Mouse (Mus musculus) heart, embryonic 13.5 days (tissue): Measurements from ENCODE around the gene Gtf3c1. TPM values are rescaled to one million over a fixed set of nuclear protein-coding genes. Genes with fewer than 3 reads are reported as not detected.
"Not testable (repeated sequence)": the region's sequence is repeated elsewhere in the genome, so short reads cannot be mapped to it uniquely, and the experiment has no call there.

ENCODE experiments used
- ATAC-seq: fragments of 200-750 bp; cut with Nextera tagmentation; 2 replicates; pipeline ENCODE4 v1.8.0; 2017; ENCODE audit warnings: moderate TSS enrichment; ENCODE audit not compliant: insufficient number of reproducible peaks, low FRiP score, low TSS enrichment; ENCODE audit errors: extremely low read depth
- H3K27ac ChIP-seq: fragments of 300-500 bp; sonication (generic); replicated peaks from 2 replicates; pipeline ENCODE4 v1.5.1; 2015; ENCODE audit warnings: moderate library complexity, mild to moderate bottlenecking, inconsistent platforms
- H3K27me3 ChIP-seq: fragments of 300-500 bp; sonication (generic); replicated peaks from 2 replicates; pipeline ENCODE4 v1.6.1; 2015; ENCODE audit warnings: mild to moderate bottlenecking, inconsistent platforms
- H3K36me3 ChIP-seq: fragments of 300-500 bp; sonication (generic); 2 replicates; pipeline ENCODE4 v1.6.1; 2015; ENCODE audit warnings: mild to moderate bottlenecking, inconsistent platforms
- H3K4me1 ChIP-seq: fragments of 300-500 bp; sonication (generic); 2 replicates; pipeline ENCODE4 v1.6.1; 2015; ENCODE audit warnings: inconsistent platforms
- H3K4me2 ChIP-seq: fragments of 300-500 bp; sonication (generic); 2 replicates; pipeline ENCODE4 v1.6.1; 2015; ENCODE audit warnings: inconsistent platforms, mild to moderate bottlenecking, moderate library complexity
- H3K4me3 ChIP-seq: fragments of 300-500 bp; sonication (generic); 2 replicates; pipeline ENCODE4 v1.5.1; 2015; ENCODE audit warnings: moderate library complexity, mild to moderate bottlenecking, inconsistent platforms
- H3K9ac ChIP-seq: fragments of 300-500 bp; sonication (generic); 2 replicates; pipeline ENCODE4 v1.6.1; 2015; ENCODE audit warnings: inconsistent platforms, mild to moderate bottlenecking, moderate library complexity
- H3K9me3 ChIP-seq: fragments of 300-500 bp; sonication (generic); 2 replicates; pipeline ENCODE4 v1.6.1; 2016; ENCODE audit warnings: inconsistent platforms
- WGBS: fragments of 180-500 bp; shearing (Covaris S2); methylation state at CpG from one replicate; pipeline ENCODE4 v1.1.7; 2015; ENCODE audit warnings: mixed read lengths; 5-methylcytosine and 5-hydroxymethylcytosine counted together
- polyA plus RNA-seq: library from polyadenylated mRNA; unstranded; fragments of >200 nt; fragmentation: Nextera tagmentation; extraction: Ambion mirVana; gene quantifications from 2 replicates; pipeline ENCODE4 v1.2.1, GENCODE M21; 2015

Gtf3c1 gene
- polyA plus RNA-seq, 1 experiment from 2014 or later, result 26.0 TPM

DNA sequence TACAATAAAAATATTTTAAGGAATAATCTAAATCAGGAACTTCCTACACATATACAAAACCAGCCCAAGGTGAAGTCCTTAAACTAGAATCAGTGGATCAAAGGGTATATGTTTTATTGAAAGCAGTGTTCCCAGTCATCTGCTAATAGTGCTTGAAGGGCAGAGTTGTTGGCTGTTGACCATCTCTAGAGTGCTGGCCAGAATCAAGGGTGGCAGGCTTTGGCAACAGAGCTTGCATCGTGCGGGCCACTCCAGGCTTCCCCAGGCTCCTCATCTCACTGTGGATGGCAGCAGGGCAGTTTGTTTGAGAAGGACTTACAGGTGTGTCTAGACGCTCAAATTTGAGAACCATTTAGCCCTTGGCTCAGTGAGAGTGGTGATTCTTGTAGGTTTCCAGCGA, 26.2 kb upstream of the Gtf3c1 start:
- Histone ChIP-seq H3K9me3 (no peaks in the 10 kb centered on the region), H3K4me3 (no peak overlapping the region), H3K27me3 (no peaks in the 10 kb centered on the region), H3K4me2 (no peak overlapping the region), H3K36me3 (no peaks in the 10 kb centered on the region), H3K9ac (no peak overlapping the region), H3K4me1 (peaks cover 16% of the 10 kb centered on the region), H3K27ac (no peak overlapping the region)
- no peak for ATAC-seq
- 82% methylated on average over 4 of the region's 4 CpGs for WGBS

DNA sequence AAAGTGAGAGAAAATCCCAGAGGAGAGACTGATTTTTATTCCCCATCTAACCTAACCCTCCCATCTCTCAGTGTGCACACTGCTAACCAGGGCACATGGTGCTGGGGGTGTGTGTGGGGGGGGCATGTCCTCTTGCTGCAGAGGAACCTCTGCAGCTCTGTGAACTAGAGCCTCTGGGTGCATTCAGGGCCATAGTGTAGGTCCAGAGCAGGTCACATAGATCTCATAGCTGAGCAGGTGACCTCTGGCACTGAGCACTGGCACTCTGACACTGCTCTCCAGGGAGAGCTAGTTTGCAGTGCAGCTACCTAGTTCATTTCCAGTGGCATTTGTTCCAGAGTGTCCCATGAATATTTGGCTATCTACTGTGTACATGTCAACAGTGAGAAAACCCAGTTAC, 24.1 kb upstream of the Gtf3c1 start:
- H3K36me3 ChIP-seq, result no peaks in the 10 kb centered on the region
- H3K27ac ChIP-seq, result no peak overlapping the region; the same call in 1 of the 2 replicates
- H3K9me3 ChIP-seq, result peaks cover 3% of the 10 kb centered on the region; the same call in 1 of the 2 replicates
- no peak for ATAC-seq
- peaks cover 26% of the 10 kb centered on the region for H3K4me1 ChIP-seq
- no peak overlapping the region for H3K4me2 ChIP-seq
- H3K9ac ChIP-seq, result no peak overlapping the region
- H3K27me3 ChIP-seq, result no peaks in the 10 kb centered on the region
- no peak overlapping the region for H3K4me3 ChIP-seq

DNA sequence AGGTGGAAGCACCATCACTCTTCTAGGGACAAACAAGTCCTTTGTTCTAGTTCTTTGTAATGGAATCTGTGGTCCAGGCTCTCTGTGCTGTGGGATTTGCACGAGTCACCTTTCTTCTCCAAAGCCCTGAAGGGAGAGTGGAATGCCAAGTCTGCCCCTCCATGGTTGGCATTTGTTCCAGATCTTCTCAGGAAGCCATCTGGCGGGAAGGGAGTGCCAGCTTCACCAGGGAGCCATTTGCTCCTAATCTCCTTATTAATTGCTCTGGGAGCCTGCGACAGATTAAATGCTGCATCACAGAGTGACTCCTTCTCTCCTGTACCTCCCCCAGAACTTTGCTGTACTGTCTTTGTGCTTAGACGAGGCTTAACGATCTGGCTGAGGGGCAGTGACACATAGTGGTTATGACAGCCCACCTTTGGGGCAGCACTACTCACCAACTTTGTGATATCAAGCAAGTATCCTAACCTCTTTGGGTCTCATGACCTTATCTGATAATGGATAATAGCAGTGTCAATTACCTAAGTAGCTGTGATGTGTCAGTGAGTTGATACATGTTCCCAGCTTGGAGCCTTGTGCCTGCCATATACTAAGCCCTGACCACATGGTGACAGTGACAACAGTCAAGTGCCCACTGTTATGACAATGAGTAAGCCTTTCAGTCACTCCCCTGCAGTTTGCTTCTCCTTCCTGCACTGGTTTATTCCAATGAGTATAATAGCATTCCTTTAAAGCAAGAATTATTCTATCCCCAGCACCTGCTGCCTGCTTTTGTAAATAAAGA, 15.8 kb upstream of the Gtf3c1 start:
- no peaks in the 10 kb centered on the region for H3K27me3 ChIP-seq
- no peak overlapping the region for H3K27ac ChIP-seq
- H3K9ac ChIP-seq, result no peak overlapping the region
- no peak overlapping the region for H3K4me2 ChIP-seq
- H3K4me3 ChIP-seq, result no peak overlapping the region
- peaks cover 5% of the 10 kb centered on the region; the same call in 1 of the 2 replicates for H3K9me3 ChIP-seq
- no peak for ATAC-seq
- no peaks in the 10 kb centered on the region for H3K36me3 ChIP-seq
- WGBS, result 44% methylated on average over 5 of the region's 5 CpGs
- H3K4me1 ChIP-seq, result peaks cover 49% of the 10 kb centered on the region

- Histone ChIP-seq H3K9me3 (peaks cover 5% of the 10 kb centered on the region; the same call in 1 of the 2 replicates), H3K4me2 (no peak overlapping the region), H3K4me1 (peaks cover 54% of the 10 kb centered on the region), H3K4me3 (no peak overlapping the region), H3K27me3 (no peaks in the 10 kb centered on the region), H3K36me3 (no peaks in the 10 kb centered on the region), H3K27ac (no peak overlapping the region), H3K9ac (no peak overlapping the region)
- no peak for ATAC-seq
Measured at GRCm38 (mm10) chr7:125722127-125722526, 14.5 kb upstream of the Gtf3c1 start.

DNA sequence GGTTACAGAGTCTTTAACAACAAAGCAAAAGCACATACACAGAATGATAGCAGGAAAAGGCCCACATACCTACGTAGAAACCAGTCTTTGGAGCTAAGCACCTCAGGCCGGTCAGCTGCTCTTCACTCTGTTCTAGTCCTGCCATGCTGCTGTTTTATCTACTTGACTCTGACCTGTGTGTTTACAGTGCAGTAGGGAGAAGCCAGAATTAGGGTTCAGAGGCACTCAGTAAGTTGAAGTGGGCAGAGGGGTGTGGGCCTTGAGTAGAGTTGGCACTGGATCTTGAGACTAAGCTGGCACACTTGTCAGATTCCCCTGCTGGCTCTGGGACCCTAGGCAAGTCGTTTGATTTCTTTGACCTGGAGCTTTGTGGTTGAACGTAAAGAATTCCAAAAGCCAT, 13.5 kb upstream of the Gtf3c1 start:
- H3K9me3 ChIP-seq, result no peaks in the 10 kb centered on the region
- 67% methylated on average over 4 of the region's 4 CpGs for WGBS
- ATAC-seq, result no peak

GRCm38 (mm10) chr7:125720370-125720769, 12.8 kb upstream of the Gtf3c1 start:
- Histone ChIP-seq H3K4me2 (peak overlapping the region; percentile 37), H3K36me3 (no peaks in the 10 kb centered on the region), H3K27me3 (no peaks in the 10 kb centered on the region), H3K9ac (no peak overlapping the region), H3K27ac (peak overlapping the region; percentile 85), H3K9me3 (no peaks in the 10 kb centered on the region), H3K4me1 (peaks cover 72% of the 10 kb centered on the region), H3K4me3 (no peak overlapping the region)
- ATAC-seq, result no peak; the same call in 1 of the 2 replicates
- WGBS, result 29% methylated on average over 5 of the region's 5 CpGs

More for the DNA sequence above, 13.5 kb upstream of the Gtf3c1 start:
- no peak overlapping the region for H3K4me3 ChIP-seq
- no peaks in the 10 kb centered on the region for H3K27me3 ChIP-seq
- H3K4me2 ChIP-seq, result no peak overlapping the region
- peaks cover 65% of the 10 kb centered on the region for H3K4me1 ChIP-seq
- no peak overlapping the region for H3K9ac ChIP-seq
- no peaks in the 10 kb centered on the region for H3K36me3 ChIP-seq
- peak overlapping the region; percentile 85 for H3K27ac ChIP-seq

DNA sequence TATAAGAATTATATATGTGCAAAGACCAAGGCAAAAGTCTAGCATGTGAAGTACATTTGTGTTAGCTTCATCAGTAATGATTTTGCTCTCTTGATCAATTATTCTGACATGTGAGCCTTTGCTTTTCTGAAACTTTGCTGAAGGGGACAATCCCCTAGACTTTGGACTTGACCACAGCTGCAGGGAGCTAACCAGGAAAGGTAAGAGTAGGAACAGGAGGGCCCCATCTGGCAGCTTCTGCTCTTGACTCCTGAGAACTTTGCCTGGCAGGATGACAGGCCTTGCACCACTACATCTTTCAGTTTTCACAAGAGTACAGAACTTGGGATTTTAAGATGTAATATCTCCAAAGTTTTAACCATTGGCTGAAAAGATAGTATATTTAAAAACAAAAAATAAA, 10.0 kb upstream of the Gtf3c1 start:
- Histone ChIP-seq H3K4me1 (peaks cover 78% of the 10 kb centered on the region), H3K36me3 (no peaks in the 10 kb centered on the region), H3K27ac (peak overlapping the region; percentile 82), H3K27me3 (no peaks in the 10 kb centered on the region), H3K4me2 (no peak overlapping the region), H3K4me3 (no peak overlapping the region), H3K9ac (no peak overlapping the region), H3K9me3 (no peaks in the 10 kb centered on the region)
- ATAC-seq, result no peak

- Histone ChIP-seq H3K4me3 (no peak overlapping the region), H3K9me3 (no peaks in the 10 kb centered on the region), H3K36me3 (0 out of 2 replicates have a peak, but pooled peaks cover 3% of the 10 kb centered on the region), H3K4me2 (no peak overlapping the region), H3K27ac (peak overlapping the region; percentile 82), H3K4me1 (peaks cover 78% of the 10 kb centered on the region), H3K27me3 (no peaks in the 10 kb centered on the region), H3K9ac (no peak overlapping the region; the same call in 1 of the 2 replicates)
- WGBS, result 9% methylated on average over 2 of the region's 2 CpGs
- ATAC-seq, result 0 out of 2 replicates have a peak, but pooled peaks have one; percentile 42
Measured at GRCm38 (mm10) chr7:125716724-125717123, 9.1 kb upstream of the Gtf3c1 start.

GRCm38 (mm10) chr7:125714803-125715202, 7.2 kb upstream of the Gtf3c1 start:
- Histone ChIP-seq H3K4me2 (no peak overlapping the region), H3K9ac (no peak overlapping the region), H3K36me3 (peaks cover 5% of the 10 kb centered on the region; the same call in 1 of the 2 replicates), H3K27me3 (no peaks in the 10 kb centered on the region), H3K27ac (peak overlapping the region; percentile 82; the same call in 1 of the 2 replicates), H3K9me3 (no peaks in the 10 kb centered on the region), H3K4me1 (peaks cover 64% of the 10 kb centered on the region), H3K4me3 (no peak overlapping the region)
- WGBS, result 72% methylated on average over 3 of the region's 3 CpGs
- ATAC-seq, result no peak

- H3K36me3 ChIP-seq, H3K9ac ChIP-seq, H3K27me3 ChIP-seq, ATAC-seq, H3K4me2 ChIP-seq, H3K4me3 ChIP-seq, H3K27ac ChIP-seq, H3K9me3 ChIP-seq: not testable (repeated sequence)
- H3K4me1 ChIP-seq, result peaks cover 63% of the 10 kb centered on the region
- WGBS, result 89% methylated on average over 6 of the region's 7 CpGs
Measured at GRCm38 (mm10) chr7:125713542-125714055, 6.0 kb upstream of the Gtf3c1 start.

DNA sequence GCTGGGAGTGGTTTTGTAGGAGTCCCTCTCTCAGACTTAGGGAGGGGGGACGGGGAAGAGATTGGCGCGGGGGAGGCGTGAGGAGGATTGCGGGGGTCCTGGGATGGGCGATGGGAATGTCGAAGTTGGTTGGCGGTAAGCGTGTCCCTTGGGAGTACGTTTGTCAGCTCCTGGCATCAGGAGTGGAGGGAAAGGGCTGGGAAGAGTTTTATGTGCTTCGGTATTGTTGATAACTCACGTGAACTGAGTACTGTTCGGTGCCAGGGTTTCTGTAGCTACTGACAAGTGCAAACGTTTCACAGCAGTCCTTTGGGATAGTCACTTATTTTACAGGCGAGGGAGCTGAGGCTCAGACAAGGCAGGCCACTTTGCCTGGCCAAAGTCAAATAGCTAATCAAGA, 520 bp upstream of the Gtf3c1 start:
- H3K9me3 ChIP-seq, result no peaks in the 10 kb centered on the region
- H3K4me3 ChIP-seq, result peak overlapping the region; percentile 70
- under 1% methylated on average over 15 of the region's 15 CpGs for WGBS
- peak overlapping the region; percentile 81 for H3K4me2 ChIP-seq
- H3K36me3 ChIP-seq, result peaks cover 20% of the 10 kb centered on the region
- peaks cover 54% of the 10 kb centered on the region for H3K4me1 ChIP-seq
- H3K9ac ChIP-seq, result peak overlapping the region; percentile 90
- no peaks in the 10 kb centered on the region for H3K27me3 ChIP-seq
- H3K27ac ChIP-seq, result peak overlapping the region; percentile 66
- ATAC-seq, result no peak

GRCm38 (mm10) chr7:125707186-125707585, 394 bp downstream of the Gtf3c1 start:
- Histone ChIP-seq H3K4me2 (peak overlapping the region; percentile 92), H3K36me3 (peaks cover 29% of the 10 kb centered on the region), H3K4me1 (peaks cover 51% of the 10 kb centered on the region), H3K9ac (peak overlapping the region; percentile 88), H3K27ac (peak overlapping the region; percentile 91), H3K4me3 (peak overlapping the region; percentile 70), H3K9me3 (no peaks in the 10 kb centered on the region), H3K27me3 (no peaks in the 10 kb centered on the region)
- peak; percentile 77 for ATAC-seq
- WGBS, result 1% methylated on average over 24 of the region's 24 CpGs
